Mouse (Mus musculus) embryo, embryonic 11 days (tissue): ENCODE results near the gene Rad1.
"Not testable (repeated sequence)": the region's sequence is repeated elsewhere in the genome, so short reads cannot be mapped to it uniquely, and the experiment has no call there.

ENCODE experiments used
- DNase-seq: peaks from one replicate; pipeline ENCODE4 v3.0.0-alpha.2; 2015

The Rad1 gene

DNA sequence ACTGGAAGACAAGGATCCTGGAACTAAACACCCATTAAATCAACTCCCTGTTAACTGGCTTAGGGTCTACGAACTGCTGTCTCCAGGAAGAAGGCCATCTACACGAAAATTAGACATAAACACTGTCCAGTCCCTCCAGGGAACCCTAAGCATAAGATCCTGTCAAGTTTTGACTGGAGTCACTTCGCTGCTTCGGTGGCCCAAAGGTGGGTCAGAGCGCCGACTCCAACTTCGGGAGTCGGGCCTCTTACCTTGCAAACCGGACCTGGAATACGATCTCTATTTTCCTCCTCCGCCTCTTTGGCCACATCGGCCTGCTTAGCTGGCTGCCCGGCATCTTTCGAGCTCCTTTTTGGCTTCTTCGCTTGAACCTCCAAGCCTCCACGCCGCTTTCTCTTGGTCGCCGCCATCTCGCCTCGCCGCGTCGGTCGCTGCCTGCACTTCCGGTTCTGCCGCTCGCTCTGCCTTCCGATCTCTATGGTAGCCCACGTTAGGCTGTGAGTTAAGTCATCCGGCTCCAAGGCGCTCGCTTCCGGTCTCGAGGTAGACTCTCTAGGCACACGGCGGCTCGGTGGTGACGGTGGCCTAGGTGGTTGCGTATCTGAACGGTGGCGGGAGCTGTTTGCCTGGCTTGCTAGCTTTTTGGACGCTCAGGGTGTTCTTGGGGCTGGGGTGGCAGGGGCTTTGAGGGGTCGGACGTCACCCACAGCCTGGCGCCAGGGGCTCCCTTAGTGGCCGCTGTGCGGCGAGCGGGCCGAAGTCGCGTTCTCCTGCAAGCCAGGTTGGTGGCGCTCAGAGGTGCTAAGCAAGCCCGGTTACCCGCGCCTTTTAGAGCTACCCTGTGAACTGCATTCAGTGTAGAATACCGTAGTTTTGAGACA lies at the start of gene Rad1, which contains the start of gene Brix1:
Rad1 (plus strand) TSS at position 535 of the 881 bp plus-strand sequence.
Brix1 (minus strand) TSS at position 464 of the 881 bp plus-strand sequence.
- DNase-seq, result peak; percentile 97

DNA sequence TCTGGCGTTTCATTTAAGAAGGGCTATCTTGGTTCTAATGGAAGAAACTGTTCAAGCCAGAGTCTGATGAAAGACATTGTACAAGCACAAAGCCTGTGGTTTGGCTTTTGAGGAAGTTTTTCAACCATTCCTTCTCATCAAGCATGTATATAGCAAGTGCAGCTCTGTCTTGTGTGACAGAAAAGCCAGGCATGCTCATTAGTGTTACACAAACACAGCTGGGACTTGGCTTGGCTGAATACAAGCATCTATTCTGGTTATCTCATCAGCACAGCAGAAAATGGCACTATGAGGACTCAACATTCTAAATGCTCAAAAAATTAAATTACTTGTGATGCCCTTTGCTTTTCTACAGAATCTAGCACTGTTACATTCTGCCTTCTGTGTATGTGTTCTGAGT lies 48.9 kb upstream of the Rad1 start:
- DNase-seq, result no peak

DNA sequence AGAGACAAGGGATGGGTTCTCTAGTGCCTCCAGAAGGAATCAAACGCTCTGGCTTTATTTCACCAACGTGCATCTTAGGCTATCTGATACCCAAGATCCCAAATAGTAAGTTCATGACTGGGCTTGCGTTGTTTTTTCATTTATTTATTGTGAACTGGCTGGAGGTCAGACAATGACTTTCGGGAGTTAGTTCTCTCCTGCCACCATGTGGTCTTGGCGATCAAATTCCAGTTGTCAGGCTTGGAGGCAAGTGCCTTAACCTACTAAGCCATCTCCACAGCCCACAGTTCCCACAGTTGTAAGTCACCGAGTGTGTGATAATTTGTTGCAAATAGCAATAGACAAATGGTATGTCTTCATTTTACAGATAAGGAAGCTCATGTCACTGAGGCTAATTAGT lies 45.9 kb upstream of the Rad1 start:
- DNase-seq, result no peak

DNA sequence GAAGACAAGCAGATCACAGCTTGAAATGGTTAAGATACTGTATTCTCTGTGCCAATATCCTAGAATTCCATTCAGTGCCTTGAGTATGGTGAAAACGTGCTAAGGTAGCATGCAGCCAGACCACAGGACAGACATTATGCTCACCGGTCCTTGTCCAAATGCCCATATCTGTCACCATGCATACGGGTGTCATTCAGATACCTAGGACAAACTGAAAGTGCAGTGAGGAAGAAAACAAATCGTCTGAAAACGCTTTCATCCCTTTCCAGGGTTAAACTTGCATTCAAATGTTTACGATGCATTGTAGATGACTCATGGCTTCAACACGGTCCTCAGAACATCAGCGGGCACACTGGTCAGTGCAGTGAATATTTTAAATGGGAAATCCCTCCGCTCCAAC lies 44.3 kb upstream of the Rad1 start:
- DNase-seq, result no peak

DNA sequence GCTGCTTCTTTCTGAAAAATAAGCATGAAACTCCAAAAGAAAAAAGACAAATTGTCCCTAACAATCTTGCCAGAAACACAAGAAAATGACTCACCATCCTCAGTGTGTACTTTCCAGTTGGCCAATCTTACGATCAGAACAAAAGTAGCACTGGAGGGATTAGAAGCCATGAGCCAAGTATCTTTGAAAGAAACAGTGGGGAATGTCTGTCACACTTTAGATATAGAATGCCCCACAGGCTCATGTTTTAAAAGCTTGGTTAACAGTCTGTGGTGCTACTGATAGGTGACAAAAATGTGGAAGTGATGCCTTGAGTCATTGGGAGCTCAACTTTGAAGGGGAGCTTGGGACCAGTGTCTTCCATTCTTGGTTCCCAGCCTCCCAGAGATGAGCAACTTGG lies 43.5 kb upstream of the Rad1 start:
- DNase-seq, result no peak

DNA sequence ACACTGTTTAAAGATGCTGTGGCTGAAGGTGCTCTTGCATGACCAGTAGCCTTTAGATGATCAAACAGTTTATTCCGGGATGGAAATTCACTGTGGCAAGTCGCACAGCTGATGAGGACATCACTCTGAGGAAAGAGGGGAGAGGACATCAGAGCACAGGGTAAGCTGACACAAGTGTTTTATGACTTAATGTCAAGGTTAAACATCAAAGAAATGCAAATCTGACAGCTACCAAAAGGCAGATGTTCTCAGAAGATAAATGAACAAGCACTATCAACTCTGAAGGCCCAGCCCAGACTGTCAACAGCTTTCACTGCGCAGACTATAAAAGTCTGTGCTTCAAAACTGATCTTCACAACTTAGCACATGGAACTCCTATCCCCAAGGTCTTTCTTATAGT lies 38.7 kb upstream of the Rad1 start:
- DNase-seq, result no peak

DNA sequence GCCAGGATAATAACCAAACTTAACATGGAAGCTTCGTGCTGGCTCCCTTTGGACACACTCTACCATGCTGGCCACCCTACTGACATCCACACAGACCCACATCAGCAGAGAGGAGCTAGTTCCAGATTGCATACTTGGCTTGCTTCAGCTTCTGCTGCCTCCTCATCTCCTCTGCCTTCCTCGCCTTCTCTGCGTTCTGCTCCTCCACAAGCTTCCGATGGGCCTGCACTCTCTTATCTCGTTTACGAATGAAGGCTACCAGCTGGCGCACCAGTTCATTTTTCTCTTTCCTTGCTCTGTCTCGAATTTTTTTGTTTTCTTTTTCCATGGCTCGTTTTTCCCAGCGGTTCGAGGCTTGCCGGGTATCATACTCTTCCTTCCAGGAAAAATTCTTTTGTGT lies 24.8 kb upstream of the Rad1 start:
- DNase-seq, result no peak

DNA sequence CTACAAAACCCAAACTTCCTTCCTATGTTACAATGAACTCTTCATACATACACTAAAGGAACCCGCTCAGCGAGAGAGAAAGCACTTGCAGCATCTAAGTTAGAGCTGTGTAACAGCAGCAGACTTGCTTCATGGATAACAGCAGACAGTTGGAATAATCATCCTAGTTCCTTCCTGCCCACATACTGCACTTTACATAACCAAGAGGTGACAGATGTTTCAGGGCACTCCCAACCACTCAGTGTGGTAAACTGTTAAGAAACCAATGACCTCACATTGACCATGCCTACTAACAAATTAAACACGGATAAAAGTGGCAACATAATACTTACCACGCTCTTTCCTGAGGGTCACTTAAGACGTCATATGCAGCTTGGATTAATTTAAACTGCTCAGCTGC lies 22.3 kb upstream of the Rad1 start:
- no peak for DNase-seq

DNA sequence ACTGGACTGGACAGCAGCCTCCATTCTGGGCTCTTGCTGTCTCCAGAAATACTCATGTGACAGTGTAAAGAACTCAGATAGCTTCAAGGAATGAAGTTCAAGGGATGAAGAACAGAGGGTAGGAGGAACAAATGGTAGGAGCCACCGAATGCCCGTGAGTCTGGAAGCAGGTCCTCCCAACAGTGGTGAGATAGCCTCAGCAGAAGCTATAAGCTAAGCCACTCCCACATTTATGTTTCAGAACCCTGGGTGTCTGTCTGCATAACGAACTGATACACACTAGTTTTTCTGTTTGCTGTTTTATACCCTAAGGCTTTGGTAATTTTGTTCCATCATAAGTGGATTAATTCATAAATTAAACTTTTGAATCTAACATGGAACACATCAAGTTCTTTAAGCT lies 21.1 kb upstream of the Rad1 start:
- no peak for DNase-seq

DNA sequence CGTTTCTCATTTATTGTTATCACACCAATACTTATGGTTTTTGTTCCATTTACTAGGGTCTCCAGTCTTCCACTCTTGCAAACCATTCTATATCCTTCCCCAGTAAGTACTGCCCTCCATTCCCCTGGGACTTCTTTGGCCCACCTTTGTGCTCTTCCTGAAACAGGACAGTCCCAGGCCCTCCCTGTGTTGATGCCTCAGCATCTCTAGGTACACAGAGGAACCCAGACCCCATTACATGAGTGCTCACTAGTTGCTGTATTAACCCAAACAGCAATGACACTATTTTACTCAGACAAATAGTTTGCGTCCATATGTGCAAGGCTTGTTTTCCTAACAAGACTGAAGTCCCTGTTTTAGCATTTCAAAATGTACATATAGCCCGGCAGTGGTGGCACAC lies 17.1 kb upstream of the Rad1 start:
- no peak for DNase-seq

DNA sequence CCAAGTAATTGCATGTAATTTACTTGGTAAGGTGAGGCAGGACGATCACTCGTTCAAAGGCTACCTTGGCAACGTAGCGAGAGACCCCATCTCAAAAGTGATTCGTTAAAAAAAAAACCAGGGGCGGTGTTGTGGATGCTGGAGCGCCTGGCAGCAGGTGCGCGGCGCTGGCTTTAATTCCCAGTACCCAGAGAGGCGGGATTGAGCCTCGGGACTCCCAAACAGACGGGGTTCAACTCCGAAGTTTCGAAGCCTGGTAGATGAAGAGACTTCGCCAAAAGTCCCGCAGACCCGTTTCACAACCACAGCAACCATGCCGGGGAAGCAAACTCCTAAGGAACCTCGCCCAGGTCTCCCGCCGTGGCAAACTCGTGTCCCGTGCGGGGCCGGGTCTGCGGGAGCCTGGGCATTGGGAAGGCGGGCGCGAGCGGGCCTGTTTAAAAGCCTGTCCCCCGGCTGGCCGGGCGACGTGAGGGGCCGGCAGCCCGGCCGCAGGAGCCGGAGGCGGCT lies 16.1 kb upstream of the Rad1 start:
- peak; percentile 56 for DNase-seq

DNA sequence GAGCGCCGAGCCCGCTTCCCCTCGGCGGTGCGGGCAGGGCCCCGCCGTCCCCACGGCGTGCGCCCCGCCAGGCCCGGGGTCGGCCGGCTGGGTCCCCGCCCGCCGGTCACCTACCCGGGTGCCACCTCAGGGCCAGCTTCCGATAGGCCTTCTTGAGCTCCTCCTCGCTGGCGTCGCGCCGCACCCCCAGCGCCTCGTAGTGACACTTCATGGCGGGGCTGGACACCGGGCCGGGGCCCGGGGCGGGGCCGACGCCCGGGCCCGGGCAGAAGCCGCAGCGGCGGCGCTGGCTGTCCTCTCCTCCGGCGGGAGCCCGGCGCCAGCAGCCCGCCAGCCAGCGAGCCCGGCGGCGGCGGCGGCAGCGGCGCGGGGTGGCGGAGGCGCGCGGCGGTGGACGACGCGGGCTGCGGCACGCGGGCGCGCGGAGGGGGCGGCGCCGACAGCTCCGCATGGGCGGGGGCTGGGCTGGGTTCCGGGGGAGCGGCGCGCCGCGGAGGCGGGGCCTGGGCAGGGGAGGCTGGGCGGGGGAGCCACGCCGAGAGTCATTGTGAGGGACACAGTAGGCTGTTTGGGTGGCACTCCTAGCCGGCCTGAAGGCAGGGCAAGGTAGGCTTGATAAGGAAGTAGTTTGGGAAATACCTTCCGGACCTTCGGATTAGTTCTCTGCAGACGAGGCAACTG lies 15.5 kb upstream of the Rad1 start, which contains the start of gene Dnajc21:
Dnajc21 (minus strand) TSS at position 366 of the 681 bp plus-strand sequence.
- peak; percentile 92 for DNase-seq

DNA sequence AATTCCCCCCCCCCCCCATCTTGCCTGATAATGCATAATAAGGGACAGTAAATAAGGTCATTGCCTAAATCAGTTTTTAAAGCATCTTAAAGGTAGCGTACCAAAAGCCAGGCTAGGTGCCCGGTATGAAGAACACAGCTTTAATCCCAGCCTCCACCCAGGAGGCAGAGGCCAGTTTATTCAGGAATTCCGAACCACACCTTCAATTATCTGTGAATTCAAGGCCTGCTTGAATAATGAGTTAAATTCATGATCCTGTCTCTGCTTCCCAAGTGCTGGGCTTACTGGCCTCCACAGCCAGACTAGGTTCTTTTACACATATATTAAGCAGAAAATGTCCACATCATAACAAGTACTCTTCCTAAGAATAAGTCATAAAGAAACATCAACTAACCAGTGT lies 14.9 kb upstream of the Rad1 start:
- DNase-seq, result no peak

DNA sequence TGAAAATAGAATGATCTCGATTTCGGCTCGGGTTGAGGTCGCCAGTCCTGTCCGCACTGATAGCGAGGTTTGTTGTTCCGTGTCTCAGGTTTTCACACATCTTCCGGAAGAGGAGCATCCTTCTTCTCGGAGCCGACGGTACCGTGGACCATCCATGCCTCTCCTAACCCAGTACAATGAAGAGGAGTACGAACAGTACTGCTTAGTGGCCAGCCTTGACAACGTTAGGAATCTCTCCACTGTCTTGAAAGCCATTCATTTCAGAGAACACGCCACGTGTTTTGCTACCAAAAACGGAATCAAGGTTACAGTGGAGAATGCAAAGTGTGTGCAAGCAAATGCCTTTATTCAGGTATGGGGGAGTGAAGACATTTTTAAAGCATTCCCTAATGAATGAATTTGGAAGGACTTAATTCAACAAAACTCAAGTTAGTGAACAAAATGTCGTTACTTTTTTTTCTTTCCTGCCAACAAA lies 584 bp downstream of the Rad1 start:
- DNase-seq, result no peak

DNA sequence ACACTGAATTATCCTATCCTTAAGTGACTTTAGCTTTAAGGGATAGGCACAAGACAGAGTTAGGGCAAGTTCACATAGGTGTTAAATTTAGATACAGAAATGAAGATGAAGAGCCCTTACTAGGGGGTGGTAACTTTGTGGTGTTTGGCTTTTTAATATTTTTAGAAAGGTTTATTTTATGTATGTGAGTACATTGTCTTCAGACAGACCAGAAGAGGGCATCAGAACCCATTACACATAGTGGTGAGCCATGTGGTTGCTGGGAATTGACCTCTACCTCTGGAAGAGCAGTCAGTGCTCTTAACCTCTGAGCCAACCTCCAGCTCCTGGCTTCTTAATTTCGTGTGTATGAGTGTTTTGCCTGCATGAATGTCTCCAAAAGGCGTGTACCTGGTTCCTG lies 1.4 kb downstream of the Rad1 start:
- DNase-seq, result peak; percentile 11

DNA sequence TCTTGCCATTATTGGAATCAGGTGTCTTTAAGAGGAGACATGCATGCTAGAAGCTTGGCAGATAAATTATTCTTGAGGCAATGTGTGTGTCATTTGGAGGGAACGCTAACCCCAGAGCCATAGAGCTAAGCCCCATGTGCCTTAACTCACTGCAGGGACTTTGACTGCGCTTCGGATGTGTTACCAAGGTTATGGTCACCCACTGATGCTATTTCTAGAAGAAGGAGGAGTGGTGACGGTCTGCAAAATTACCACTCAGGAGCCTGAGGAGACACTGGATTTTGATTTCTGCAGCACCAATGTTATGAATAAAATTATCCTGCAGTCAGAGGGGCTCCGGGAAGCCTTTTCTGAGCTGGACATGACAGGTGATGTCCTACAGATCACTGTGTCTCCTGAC lies 4.3 kb downstream of the Rad1 start:
- no peak for DNase-seq

DNA sequence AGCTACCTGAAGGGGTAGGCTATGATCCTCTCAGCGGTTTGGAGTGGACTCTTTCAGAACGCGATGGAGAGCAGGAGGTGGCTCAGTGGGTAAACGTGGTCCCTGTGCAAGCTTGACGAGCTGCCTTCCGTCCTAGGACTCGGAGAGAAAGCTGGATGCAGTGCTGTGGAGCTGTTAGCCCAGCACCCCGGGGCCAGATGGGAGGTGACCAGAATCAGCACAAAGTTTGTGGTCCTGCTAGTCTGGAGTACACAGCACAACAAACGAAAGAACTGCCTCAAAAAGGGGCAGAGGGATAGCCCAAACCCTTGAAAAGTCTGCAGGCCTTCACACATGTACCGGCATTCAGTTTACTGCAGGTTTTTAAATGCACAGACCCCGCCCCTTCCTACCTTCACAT lies 10.1 kb downstream of the Rad1 start:
- no peak for DNase-seq

DNA sequence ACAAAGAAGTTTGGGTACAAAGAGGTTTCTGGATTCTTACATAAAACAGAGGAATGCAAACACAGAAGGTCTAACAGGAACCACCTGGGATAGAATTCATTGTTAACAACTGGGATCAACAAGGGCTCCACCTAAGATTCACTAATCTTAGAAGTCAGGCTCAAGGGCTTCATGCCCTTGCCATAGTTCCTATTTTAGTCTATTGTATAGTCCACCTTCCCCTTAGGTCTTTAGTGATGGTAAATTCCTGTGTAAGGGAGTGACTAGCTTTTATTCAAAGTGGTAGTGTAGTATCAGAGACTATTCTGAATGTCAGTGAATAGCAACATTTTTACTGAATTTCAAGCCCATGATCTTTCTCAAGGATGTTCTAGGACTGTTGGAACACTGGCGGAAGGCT lies 10.9 kb downstream of the Rad1 start:
- DNase-seq, result not testable (repeated sequence)

DNA sequence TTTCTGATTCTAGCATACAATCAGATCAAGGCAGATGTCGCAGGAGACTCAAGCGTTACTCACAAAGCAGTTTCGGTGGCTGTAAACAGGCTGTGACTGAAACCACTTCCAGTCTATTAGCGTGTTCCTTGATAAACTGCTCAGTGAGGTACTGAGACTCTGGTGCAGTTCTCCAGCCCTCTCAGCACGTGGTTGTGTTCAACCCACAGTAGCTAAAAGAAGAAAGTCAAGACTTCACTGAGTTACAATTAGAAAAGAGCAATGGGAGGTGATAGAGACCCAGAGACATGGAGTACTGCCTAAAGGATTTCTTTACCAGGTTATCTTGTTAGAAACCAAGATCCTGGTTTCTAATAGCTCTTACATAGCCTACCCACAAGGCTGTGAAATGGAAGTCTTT lies 13.8 kb downstream of the Rad1 start:
- DNase-seq, result no peak

DNA sequence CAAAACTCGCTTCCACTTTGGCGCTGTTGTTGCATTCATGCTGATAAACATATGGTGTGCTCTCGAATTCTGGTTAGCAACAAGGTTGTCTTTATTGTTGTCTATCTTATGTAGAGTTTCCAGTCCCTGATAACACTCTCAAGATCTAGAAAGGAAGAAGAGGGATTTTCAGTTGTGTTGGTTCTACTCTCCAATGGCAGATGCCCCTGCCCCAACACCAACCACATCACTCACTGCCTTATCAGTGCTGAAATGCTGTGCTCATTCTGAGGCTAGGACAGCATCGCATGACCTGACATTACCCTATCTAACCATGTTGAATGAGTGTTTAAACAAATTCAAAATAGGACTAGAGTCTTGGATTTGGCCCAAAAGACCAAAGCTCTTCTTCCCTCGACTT lies 14.2 kb downstream of the Rad1 start:
- DNase-seq, result no peak

DNA sequence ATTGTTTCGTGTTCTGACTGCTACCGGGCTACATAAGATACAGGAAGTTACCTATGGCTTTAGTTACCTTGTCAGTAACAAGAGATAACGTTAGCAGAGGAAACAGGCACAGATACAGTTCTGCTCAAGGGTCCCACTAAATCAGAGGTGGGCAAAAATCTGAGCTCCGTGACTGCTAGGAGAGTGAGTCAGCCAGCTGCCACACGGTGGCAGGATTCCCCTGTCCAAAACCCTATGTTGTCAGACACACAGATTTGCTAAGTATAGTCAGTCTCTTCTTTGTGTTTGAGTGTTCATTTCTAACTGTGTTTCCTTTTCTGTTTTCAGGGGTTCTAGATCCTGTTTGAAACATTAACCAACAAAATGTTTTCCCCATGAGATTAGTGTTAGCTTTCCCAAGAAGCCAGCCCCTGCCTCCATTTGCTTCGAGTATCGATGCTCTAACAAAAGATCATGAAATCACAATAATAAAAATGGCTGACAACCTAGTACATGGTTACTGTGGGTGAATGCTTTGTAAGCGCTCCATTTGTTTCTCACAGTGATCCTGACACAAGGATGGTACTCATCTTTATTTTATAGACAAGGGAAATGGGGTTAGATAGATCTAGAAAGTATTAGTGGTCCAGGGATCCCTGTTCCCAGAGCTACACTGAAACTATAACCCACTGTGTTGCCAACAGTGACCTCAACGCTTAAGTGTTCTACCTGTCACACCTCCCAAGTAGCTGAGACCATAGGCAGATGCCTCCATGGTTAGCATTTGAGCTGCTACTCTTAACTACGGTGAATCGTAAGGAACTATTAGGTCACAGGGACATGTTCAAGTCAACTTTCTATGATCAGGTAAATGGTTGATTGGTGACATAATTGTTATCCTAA lies 15.3 kb downstream of the Rad1 start:
- peak; percentile 79 for DNase-seq

DNA sequence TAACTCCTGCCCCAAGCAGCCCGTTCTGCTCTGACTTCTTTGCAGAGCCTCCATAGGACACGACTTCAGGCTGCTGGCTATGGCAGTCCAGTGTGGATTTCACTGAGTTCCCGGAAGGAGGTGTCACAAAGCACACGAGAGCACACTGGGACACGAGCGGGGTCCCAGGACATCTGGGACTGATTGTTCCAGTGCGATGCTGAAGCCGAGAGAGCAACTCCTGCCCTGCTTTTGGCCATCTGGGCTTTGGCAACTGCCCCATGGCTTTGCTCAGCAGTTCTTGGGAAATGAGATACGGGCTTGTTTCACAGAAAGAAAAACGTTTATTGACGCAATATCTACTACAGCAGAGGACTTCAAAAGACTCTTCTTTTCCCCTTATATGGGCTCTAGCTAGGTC lies 20.3 kb downstream of the Rad1 start:
- DNase-seq, result peak; percentile 54

DNA sequence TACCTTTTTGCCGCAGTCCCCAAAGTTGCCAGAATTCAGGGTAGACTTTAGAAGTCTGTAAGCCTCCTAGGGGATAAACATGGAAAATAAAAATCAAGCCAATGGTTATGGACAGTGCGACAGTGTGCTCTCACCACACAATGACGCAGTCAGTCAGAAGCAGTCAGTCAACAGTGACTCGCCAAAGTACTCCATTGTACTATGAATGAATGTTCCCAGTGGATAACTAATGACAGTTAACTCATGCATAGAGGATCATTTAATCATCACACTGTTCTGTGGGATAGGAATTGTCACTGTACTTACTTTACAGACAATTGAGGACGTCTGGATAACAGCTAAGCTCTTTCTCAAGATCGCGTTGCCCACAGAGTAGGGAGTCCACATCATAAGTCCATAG lies 29.3 kb downstream of the Rad1 start:
- DNase-seq, result no peak
